Mouse (Mus musculus) cerebellum, postnatal 25 days (tissue): Measurements from ENCODE around the gene Mylk3.

ENCODE experiments used
- DNase-seq, 2 experiments: peaks; one replicate each; pipeline ENCODE4 v3.0.0; 2021; ENCODE audit warnings: mixed read lengths in 2 of 2

Mylk3 gene

DNA sequence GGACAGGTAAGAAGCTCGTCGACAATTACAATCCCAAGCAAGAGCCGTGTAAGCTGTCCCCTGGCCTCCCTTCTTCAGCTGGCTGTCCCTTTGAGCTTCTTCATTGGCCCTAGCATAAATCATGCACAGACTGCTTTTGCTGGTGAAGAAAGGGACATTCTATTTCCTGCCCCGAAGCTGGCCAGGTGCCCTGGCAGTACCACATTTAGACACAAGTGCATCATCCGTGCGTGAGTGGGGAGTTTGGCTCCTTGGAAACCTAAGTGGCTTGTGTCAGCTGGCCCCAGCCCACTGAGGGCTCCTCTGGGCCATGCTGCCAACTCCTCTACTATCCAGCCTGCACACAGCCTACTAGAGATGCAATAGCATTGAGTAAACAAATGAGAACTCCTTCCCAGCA, at the start of gene Mylk3:
Gene Mylk3 (minus strand): TSS at position 141 of the 400 bp plus-strand sequence.
- DNase-seq, result peak; percentile 23 to 52

- no peak for DNase-seq
Observed at GRCm38 (mm10) chr8:85435736-85436135, 49.6 kb upstream of the Mylk3 start.

- no peak for DNase-seq
Observed at GRCm38 (mm10) chr8:85434817-85435216, 48.7 kb upstream of the Mylk3 start.

DNA sequence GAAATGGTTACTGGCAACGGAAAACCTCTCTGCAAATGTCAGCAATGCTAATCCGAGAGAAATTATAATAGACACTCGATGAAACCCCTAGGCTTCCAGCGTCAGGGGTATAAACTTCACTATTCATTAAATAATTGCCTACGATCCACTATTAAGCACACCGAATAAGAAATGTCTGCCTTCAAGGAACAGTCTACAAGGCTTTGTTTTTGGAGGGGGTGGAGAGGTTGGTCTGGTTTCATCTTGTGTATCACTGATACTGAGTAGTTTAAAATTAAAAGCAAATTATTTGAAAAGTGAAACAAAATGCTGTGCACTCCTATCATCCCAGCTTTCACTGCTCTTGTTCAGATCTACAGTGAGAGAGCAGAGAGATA, 46.9 kb upstream of the Mylk3 start:
- no peak for DNase-seq

GRCm38 (mm10) chr8:85432168-85433016, 46.2 kb upstream of the Mylk3 start, which contains the start of gene 4921524J17Rik:
4921524J17Rik (minus strand) TSS chr8:85432833.
- peak; percentile 95 to 98 for DNase-seq

GRCm38 (mm10) chr8:85431281-85432167, 45.4 kb upstream of the Mylk3 start:
- DNase-seq, result no peak

- DNase-seq, result peak; percentile 10 to 11
Observed at GRCm38 (mm10) chr8:85430801-85431200, 44.7 kb upstream of the Mylk3 start.

DNA sequence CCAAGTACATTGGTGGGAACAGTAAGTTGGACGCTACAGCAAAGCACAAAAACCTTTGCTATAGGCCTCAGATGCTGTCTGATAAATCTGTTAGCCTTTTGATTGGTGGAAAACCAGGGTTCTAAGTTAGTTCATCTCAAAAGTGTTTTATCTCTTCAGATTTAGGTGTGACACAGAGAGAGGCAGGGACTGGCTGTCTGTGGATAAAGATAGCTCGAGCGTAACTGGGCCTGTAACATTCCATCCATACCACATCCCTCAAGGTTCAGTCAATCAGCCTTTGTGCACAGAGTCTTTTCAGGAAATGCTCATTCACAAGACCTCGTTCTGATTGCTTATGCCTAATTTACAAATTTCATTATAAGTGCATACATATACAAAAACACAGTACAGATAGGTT, 43.1 kb upstream of the Mylk3 start:
- no peak for DNase-seq

DNA sequence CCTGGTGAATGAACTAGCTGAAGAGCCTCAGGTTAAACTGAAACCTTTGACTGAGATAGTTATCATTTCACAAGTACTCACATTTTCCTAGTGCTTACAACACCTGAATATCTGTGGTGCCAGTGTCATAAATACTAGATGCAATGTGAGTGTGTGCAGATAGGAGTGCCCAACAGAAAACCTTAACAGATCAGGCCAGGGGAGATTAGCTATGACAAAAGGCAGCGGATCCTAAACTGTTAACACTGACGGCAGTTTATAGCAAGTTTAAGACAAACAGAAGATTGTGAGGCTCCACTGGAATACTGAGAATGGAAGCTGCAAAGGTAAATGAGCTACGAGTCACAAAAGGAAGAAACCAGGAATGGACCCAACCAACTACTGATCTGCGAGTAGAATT, 40.9 kb upstream of the Mylk3 start:
- no peak for DNase-seq

- no peak for DNase-seq
Observed at GRCm38 (mm10) chr8:85421329-85421728, 35.2 kb upstream of the Mylk3 start.

GRCm38 (mm10) chr8:85408526-85408925, 22.4 kb upstream of the Mylk3 start:
- no peak for DNase-seq

DNA sequence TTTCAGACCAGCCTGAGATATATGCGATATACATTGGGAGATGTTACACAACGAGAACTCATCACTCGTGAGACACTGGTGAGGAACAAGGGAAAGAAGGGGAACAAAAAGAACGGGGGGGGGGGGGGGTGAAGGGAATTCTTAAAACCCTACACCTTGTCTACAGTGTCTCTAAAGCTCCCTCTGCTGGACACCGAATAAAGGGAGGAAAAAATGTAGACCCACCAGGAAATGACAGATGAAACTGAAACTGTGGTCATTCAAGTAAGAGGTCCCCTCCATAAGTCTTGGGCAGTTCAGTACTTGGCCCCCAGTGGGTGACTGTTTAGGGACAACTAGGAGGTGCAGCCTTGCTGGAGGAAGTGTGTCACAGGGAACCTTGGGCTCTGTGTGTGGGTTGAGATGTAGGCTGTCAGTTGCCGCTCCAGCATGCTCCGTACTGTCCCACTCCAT, 21.9 kb upstream of the Mylk3 start:
- peak in 1 of 2 experiments; percentile 24 for DNase-seq

- DNase-seq, result no peak
Observed at GRCm38 (mm10) chr8:85405961-85406360, 19.8 kb upstream of the Mylk3 start.

GRCm38 (mm10) chr8:85405418-85405817, 19.3 kb upstream of the Mylk3 start:
- no peak for DNase-seq

- DNase-seq, result no peak
Observed at GRCm38 (mm10) chr8:85398548-85398947, 12.4 kb upstream of the Mylk3 start.

DNA sequence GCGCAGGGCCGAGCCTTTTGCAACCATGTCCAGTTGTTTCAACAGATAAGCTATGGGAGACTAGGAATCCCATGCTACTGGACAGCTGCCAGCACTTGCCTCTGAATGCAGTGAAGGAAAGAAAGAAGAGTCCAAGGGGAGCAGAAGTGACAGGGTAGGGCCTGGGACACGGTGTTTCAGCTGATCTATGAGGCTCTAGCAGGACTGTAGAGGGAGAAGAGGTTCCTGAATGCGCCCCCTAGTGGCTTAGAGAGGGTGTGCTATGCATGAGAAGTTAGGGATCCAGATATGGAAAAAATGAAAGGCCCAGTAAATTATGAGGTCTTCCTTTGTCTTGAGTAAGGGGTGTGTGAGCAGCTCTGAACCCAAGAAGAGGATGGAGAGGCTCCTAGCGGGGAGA, 11.4 kb upstream of the Mylk3 start:
- DNase-seq, result peak in 1 of 2 experiments; percentile 44

GRCm38 (mm10) chr8:85396432-85397079, 10.4 kb upstream of the Mylk3 start:
- no peak for DNase-seq

DNA sequence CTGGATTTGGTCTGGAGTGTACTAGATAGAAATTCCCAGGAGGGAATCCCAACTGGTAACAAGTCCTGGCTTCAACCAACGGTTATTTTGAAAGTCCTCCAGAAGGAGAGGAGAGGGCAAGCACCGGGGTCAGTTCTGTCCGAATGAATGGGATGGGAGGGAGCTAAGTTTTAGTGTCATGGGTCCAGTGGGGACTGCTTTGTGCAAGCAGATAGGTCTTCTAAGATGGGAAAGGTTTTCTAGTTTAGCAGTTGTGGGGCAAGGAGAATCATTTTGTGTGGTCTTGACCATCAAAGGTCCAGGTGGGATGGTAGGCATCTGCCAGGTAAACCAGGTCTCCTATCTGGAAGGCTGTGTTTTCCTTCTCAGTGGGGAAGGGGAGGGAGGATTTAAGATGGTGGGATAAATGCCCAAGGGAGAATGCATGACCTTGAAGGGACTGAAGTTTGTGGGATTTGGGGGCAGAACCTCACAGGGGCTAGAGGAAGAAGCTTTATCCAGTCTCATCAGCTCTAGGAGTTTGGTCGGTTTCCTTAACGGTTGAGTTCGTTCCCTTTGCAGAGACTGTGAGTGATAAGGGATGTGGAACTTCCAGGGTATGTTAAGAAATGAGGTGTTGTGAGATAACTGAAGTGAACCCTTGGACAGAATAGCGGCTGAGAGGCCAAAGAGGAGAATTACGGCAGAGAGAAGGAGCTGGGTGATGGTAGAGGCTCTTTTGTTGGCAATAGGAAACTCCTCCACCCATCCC, 9.7 kb upstream of the Mylk3 start:
- DNase-seq, result no peak

DNA sequence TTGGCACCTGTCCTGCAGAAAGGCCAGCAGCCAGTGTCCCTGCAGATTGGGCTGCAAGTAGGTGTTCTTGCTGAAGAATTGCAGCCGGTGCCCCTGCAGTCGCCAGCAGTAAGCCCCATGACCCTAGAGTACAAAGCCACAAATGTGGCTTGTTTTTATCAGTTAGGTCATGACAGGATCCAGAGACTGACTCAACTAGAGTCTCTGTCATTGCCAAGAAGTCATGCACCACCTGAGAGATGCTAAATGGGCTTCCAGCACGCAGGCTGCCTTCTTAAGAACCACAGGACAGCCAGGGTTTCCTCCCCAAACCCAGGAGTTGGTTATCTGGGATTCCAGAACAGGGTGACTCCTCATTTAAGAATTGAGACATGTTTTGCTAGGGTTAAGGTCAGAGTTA, 8.9 kb upstream of the Mylk3 start:
- DNase-seq, result no peak

DNA sequence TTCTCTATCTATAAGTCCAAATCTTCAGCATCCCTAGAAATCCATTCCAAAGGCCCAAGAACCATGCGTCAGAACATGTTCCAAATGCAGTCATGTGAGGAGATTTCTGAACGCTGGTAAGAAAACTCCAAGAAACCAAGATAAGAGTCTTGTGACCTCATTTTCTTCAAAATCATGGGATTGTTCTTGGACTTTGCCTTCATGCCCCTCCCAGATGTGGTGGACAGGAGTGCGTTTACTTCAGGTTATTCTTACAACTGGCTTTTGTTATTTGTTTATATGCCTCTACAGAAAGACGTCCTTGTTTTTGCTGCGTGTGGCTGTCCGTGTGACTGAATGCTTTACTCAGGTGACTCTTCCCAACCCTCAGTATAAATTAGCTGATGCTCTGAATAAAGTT, 7.1 kb upstream of the Mylk3 start:
- DNase-seq, result no peak

GRCm38 (mm10) chr8:85391438-85391837, 5.3 kb upstream of the Mylk3 start:
- DNase-seq, result no peak

DNA sequence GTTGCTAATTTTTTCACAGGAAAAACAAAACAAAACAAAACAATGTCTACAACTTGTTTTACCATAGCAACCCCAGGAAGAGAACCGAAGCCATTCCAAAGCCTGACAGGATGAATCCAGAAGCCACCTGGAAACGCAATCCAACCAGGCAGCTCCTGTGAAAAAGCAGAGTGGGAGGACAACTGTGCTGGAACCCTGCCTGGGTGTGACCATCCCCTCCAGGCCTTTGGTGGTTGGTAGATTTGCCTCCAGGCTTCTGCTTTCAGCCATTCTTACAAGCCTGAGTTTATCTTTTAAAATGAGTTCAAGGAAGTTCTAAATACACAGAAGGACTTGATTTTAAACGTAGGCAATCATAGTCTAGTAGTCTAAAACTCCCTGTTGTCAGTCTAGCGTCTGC, 4.2 kb downstream of the Mylk3 start:
- DNase-seq, result no peak
